Mouse (Mus musculus): ENCODE results near the gene Slc9a9. TPM values are rescaled to one million over a fixed set of nuclear protein-coding genes. Genes with fewer than 3 reads are reported as not detected.

Slc9a9 gene
- polyA plus RNA-seq, 1 experiment from 2014 or later, result 8.5 TPM

- Histone ChIP-seq H3K9ac (replicated peaks; ENCODE audit: low read depth, low read length) (no peak overlapping the region), H3K4me3 (ENCODE audit: low read depth, low read length) (no peak overlapping the region), H3K27ac (ENCODE audit: low read depth, low read length) (no peak overlapping the region), H3K4me1 (ENCODE audit: control insufficient read depth, insufficient read depth, low read length) (peaks cover 7% of the 10 kb centered on the region; the same call in 1 of the 2 replicates), H3K4me2 (ENCODE audit: low read depth, low read length) (no peak overlapping the region), H3K27me3 (ENCODE audit: control insufficient read depth, insufficient read depth, low read length) (no peaks in the 10 kb centered on the region), H3K36me3 (ENCODE audit: control insufficient read depth, insufficient read depth, low read length) (no peaks in the 10 kb centered on the region), H3K9me3 (ENCODE audit: control insufficient read depth, low read length) (no peaks in the 10 kb centered on the region)
- WGBS, result 90% methylated on average over 3 of the region's 3 CpGs
- ATAC-seq (ENCODE audit: low read depth), result no peak
Measured at GRCm38 (mm10) chr9:95178170-95178569, 508.5 kb downstream of the Slc9a9 start.

GRCm38 (mm10) chr9:95180005-95180404 lies 510.3 kb downstream of the Slc9a9 start:
- ATAC-seq (ENCODE audit: low read depth), result no peak
- H3K4me3 ChIP-seq (ENCODE audit: low read depth, low read length), result no peak overlapping the region
- H3K4me2 ChIP-seq (ENCODE audit: low read depth, low read length), result no peak overlapping the region
- H3K9ac ChIP-seq (replicated peaks; ENCODE audit: low read depth, low read length), result no peak overlapping the region
- no peaks in the 10 kb centered on the region for H3K9me3 ChIP-seq (ENCODE audit: control insufficient read depth, low read length)
- H3K4me1 ChIP-seq (ENCODE audit: control insufficient read depth, insufficient read depth, low read length), result peaks cover 7% of the 10 kb centered on the region; the same call in 1 of the 2 replicates
- H3K27me3 ChIP-seq (ENCODE audit: control insufficient read depth, insufficient read depth, low read length), result no peaks in the 10 kb centered on the region
- WGBS, result 59% methylated on average over 2 of the region's 2 CpGs
- no peak overlapping the region for H3K27ac ChIP-seq (ENCODE audit: low read depth, low read length)
- H3K36me3 ChIP-seq (ENCODE audit: control insufficient read depth, insufficient read depth, low read length), result no peaks in the 10 kb centered on the region

- H3K9me3 ChIP-seq (ENCODE audit: control insufficient read depth, low read length), result no peaks in the 10 kb centered on the region
- H3K4me3 ChIP-seq (ENCODE audit: low read depth, low read length), result no peak overlapping the region
- no peaks in the 10 kb centered on the region for H3K36me3 ChIP-seq (ENCODE audit: control insufficient read depth, insufficient read depth, low read length)
- no peak overlapping the region for H3K27ac ChIP-seq (ENCODE audit: low read depth, low read length)
- 73% methylated on average over 4 of the region's 4 CpGs for WGBS
- H3K4me1 ChIP-seq (ENCODE audit: control insufficient read depth, insufficient read depth, low read length), result peaks cover 7% of the 10 kb centered on the region; the same call in 1 of the 2 replicates
- H3K4me2 ChIP-seq (ENCODE audit: low read depth, low read length), result no peak overlapping the region
- H3K9ac ChIP-seq (replicated peaks; ENCODE audit: low read depth, low read length), result no peak overlapping the region
- no peak for ATAC-seq (ENCODE audit: low read depth)
- H3K27me3 ChIP-seq (ENCODE audit: control insufficient read depth, insufficient read depth, low read length), result no peaks in the 10 kb centered on the region
Measured at GRCm38 (mm10) chr9:95180569-95180968, 510.9 kb downstream of the Slc9a9 start.

GRCm38 (mm10) chr9:95181241-95182043 lies 511.7 kb downstream of the Slc9a9 start:
- WGBS, result 50% methylated on average over 13 of the region's 13 CpGs
- peaks cover 7% of the 10 kb centered on the region; the same call in 1 of the 2 replicates for H3K4me1 ChIP-seq (ENCODE audit: control insufficient read depth, insufficient read depth, low read length)
- H3K4me3 ChIP-seq (ENCODE audit: low read depth, low read length), result no peak overlapping the region
- no peak overlapping the region for H3K27ac ChIP-seq (ENCODE audit: low read depth, low read length)
- H3K9ac ChIP-seq (replicated peaks; ENCODE audit: low read depth, low read length), result no peak overlapping the region
- no peak overlapping the region for H3K4me2 ChIP-seq (ENCODE audit: low read depth, low read length)
- H3K9me3 ChIP-seq (ENCODE audit: control insufficient read depth, low read length), result no peaks in the 10 kb centered on the region
- H3K36me3 ChIP-seq (ENCODE audit: control insufficient read depth, insufficient read depth, low read length), result no peaks in the 10 kb centered on the region
- ATAC-seq (ENCODE audit: low read depth), result peak; percentile 68; the same call in 1 of the 2 replicates
- H3K27me3 ChIP-seq (ENCODE audit: control insufficient read depth, insufficient read depth, low read length), result no peaks in the 10 kb centered on the region

GRCm38 (mm10) chr9:95182272-95182671 lies 512.6 kb downstream of the Slc9a9 start:
- no peak for ATAC-seq (ENCODE audit: low read depth)
- Histone ChIP-seq H3K9ac (replicated peaks; ENCODE audit: low read depth, low read length) (no peak overlapping the region), H3K4me2 (ENCODE audit: low read depth, low read length) (no peak overlapping the region), H3K4me1 (ENCODE audit: control insufficient read depth, insufficient read depth, low read length) (peaks cover 7% of the 10 kb centered on the region; the same call in 1 of the 2 replicates), H3K27me3 (ENCODE audit: control insufficient read depth, insufficient read depth, low read length) (no peaks in the 10 kb centered on the region), H3K9me3 (ENCODE audit: control insufficient read depth, low read length) (no peaks in the 10 kb centered on the region), H3K36me3 (ENCODE audit: control insufficient read depth, insufficient read depth, low read length) (no peaks in the 10 kb centered on the region), H3K4me3 (ENCODE audit: low read depth, low read length) (no peak overlapping the region), H3K27ac (ENCODE audit: low read depth, low read length) (no peak overlapping the region)
- WGBS, result 92% methylated on average over 7 of the region's 7 CpGs

- no peak overlapping the region for H3K4me2 ChIP-seq (ENCODE audit: low read depth, low read length)
- no peak overlapping the region for H3K27ac ChIP-seq (ENCODE audit: low read depth, low read length)
- H3K36me3 ChIP-seq (ENCODE audit: control insufficient read depth, insufficient read depth, low read length), result no peaks in the 10 kb centered on the region
- H3K27me3 ChIP-seq (ENCODE audit: control insufficient read depth, insufficient read depth, low read length), result no peaks in the 10 kb centered on the region
- H3K9ac ChIP-seq (replicated peaks; ENCODE audit: low read depth, low read length), result no peak overlapping the region
- H3K4me3 ChIP-seq (ENCODE audit: low read depth, low read length), result no peak overlapping the region
- 74% methylated on average over 5 of the region's 5 CpGs for WGBS
- ATAC-seq (ENCODE audit: low read depth), result no peak
- H3K9me3 ChIP-seq (ENCODE audit: control insufficient read depth, low read length), result no peaks in the 10 kb centered on the region
- peaks cover 7% of the 10 kb centered on the region; the same call in 1 of the 2 replicates for H3K4me1 ChIP-seq (ENCODE audit: control insufficient read depth, insufficient read depth, low read length)
Measured at GRCm38 (mm10) chr9:95184453-95184852, 514.7 kb downstream of the Slc9a9 start.

- Histone ChIP-seq H3K4me1 (ENCODE audit: control insufficient read depth, insufficient read depth, low read length) (peaks cover 7% of the 10 kb centered on the region; the same call in 1 of the 2 replicates), H3K4me3 (ENCODE audit: low read depth, low read length) (no peak overlapping the region), H3K27me3 (ENCODE audit: control insufficient read depth, insufficient read depth, low read length) (no peaks in the 10 kb centered on the region), H3K9me3 (ENCODE audit: control insufficient read depth, low read length) (no peaks in the 10 kb centered on the region), H3K36me3 (ENCODE audit: control insufficient read depth, insufficient read depth, low read length) (no peaks in the 10 kb centered on the region), H3K4me2 (ENCODE audit: low read depth, low read length) (no peak overlapping the region), H3K27ac (ENCODE audit: low read depth, low read length) (no peak overlapping the region), H3K9ac (replicated peaks; ENCODE audit: low read depth, low read length) (no peak overlapping the region)
- no peak for ATAC-seq (ENCODE audit: low read depth)
- 87% methylated on average over 3 of the region's 3 CpGs for WGBS
Measured at GRCm38 (mm10) chr9:95185840-95186239, 516.1 kb downstream of the Slc9a9 start.

- Histone ChIP-seq H3K27ac (ENCODE audit: low read depth, low read length) (no peak overlapping the region), H3K4me2 (ENCODE audit: low read depth, low read length) (no peak overlapping the region), H3K27me3 (ENCODE audit: control insufficient read depth, insufficient read depth, low read length) (no peaks in the 10 kb centered on the region), H3K4me1 (ENCODE audit: control insufficient read depth, insufficient read depth, low read length) (peaks cover 2% of the 10 kb centered on the region; the same call in 1 of the 2 replicates), H3K4me3 (ENCODE audit: low read depth, low read length) (no peak overlapping the region), H3K36me3 (ENCODE audit: control insufficient read depth, insufficient read depth, low read length) (no peaks in the 10 kb centered on the region), H3K9ac (replicated peaks; ENCODE audit: low read depth, low read length) (no peak overlapping the region), H3K9me3 (ENCODE audit: control insufficient read depth, low read length) (no peaks in the 10 kb centered on the region)
- no peak for ATAC-seq (ENCODE audit: low read depth)
- WGBS, result 43% methylated on average over 15 of the region's 15 CpGs
Measured at GRCm38 (mm10) chr9:95186386-95187289, 516.9 kb downstream of the Slc9a9 start.
